Comparison of ENCODE assay signal across 8 mouse cellular contexts in genomic region chr1:89524369-89524768, GRCm38 (mm10).
DNase-seq lines count a peak whose midpoint lies in the region; ATAC-seq and TF ChIP-seq lines count a peak whose summit lies in the region.

No protein-coding gene starts in this region.

- peaks cover 56% of the 10 kb centered on the region for H3K4me1 ChIP-seq in heart, embryonic 12.5 days (replicated peaks)
- H3K4me1 ChIP-seq in forebrain, postnatal 0 days (ENCODE audit: insufficient read depth) = no peaks in the 10 kb centered on the region; the same call in 1 of the 2 replicates
- H3K4me1 ChIP-seq in intestine, embryonic 14.5 days (replicated peaks; ENCODE audit: control insufficient read depth, insufficient read depth, low read length) = peaks cover 27% of the 10 kb centered on the region

- H3K27me3 ChIP-seq in heart, embryonic 12.5 days (replicated peaks) = no peaks in the 10 kb centered on the region
- peaks cover 6% of the 10 kb centered on the region; the same call in 1 of the 2 replicates for H3K27me3 ChIP-seq in forebrain, postnatal 0 days (ENCODE audit: insufficient read depth, low read length)
- H3K27me3 ChIP-seq in intestine, embryonic 14.5 days (replicated peaks; ENCODE audit: control insufficient read depth, insufficient read depth, low read length) = no peaks in the 10 kb centered on the region
- H3K27me3 ChIP-seq in splenic B cell, adult 2 months (ENCODE audit: control insufficient read depth, insufficient read depth, low read length, poor library complexity, severe bottlenecking) = no peaks in the 10 kb centered on the region

- H3K27ac ChIP-seq in heart, embryonic 12.5 days (ENCODE audit: poor library complexity, severe bottlenecking) = no peak overlapping the region
- H3K27ac ChIP-seq in forebrain, postnatal 0 days (ENCODE audit: low read depth, low read length) = no peak overlapping the region
- no peak overlapping the region for H3K27ac ChIP-seq in intestine, embryonic 14.5 days (ENCODE audit: low read depth)

- H3K9me3 ChIP-seq in heart, embryonic 12.5 days (replicated peaks) = no peaks in the 10 kb centered on the region
- H3K9me3 ChIP-seq in forebrain, postnatal 0 days (ENCODE audit: low read length) = no peaks in the 10 kb centered on the region
- no peaks in the 10 kb centered on the region for H3K9me3 ChIP-seq in intestine, embryonic 14.5 days (ENCODE audit: control insufficient read depth, low read length)

- intact Hi-C loops in left cerebral cortex, postnatal 14 days (cut with DNase I) = loop anchor here (2.0 to 10.0 kb wide), 4 partner anchors 72 to 780 kb away; partner anchors contain the start of gene Agap1

- WGBS in heart, embryonic 12.5 days = 10% methylated on average over 4 of the region's 4 CpGs
- 1% methylated on average over 4 of the region's 4 CpGs for whole genome bisulfite sequencing in forebrain, postnatal 0 days
- 3% methylated on average over 4 of the region's 4 CpGs for WGBS in intestine, embryonic 14.5 days

- no peak overlapping the region for H3K9ac ChIP-seq in heart, embryonic 12.5 days
- no peak overlapping the region for H3K9ac ChIP-seq in forebrain, postnatal 0 days
- no peak overlapping the region for H3K9ac ChIP-seq in intestine, embryonic 14.5 days (ENCODE audit: low read length)

- H3K36me3 ChIP-seq in heart, embryonic 12.5 days = no peaks in the 10 kb centered on the region
- H3K36me3 ChIP-seq in forebrain, postnatal 0 days (ENCODE audit: insufficient read depth) = no peaks in the 10 kb centered on the region
- no peaks in the 10 kb centered on the region for H3K36me3 ChIP-seq in intestine, embryonic 14.5 days (ENCODE audit: control insufficient read depth, insufficient read depth, low read length)
- no peaks in the 10 kb centered on the region for H3K36me3 ChIP-seq in splenic B cell, adult 2 months (ENCODE audit: control insufficient read depth, insufficient read depth, low read length, poor library complexity, severe bottlenecking)

- DNase-seq in heart, adult 18-20 months = peak; percentile 83 to 95
- peak; percentile 62 for DNase-seq in c-Kit-positive CD71-positive TER-119-positive erythroid progenitor cells, embryonic 14.5 days (ENCODE audit: low spot score)
- DNase-seq in forebrain, postnatal 0 days = peak; percentile 94
- peak; percentile 95 for DNase-seq in intestine, embryonic 14.5 days (ENCODE audit: low spot score)
- peak; percentile 89 to 97 for DNase-seq in left cerebral cortex, postnatal 14 days (ENCODE audit: low spot score in 2 of 2)
- peak; percentile 28 to 40 for DNase-seq in natural killer cell, adult 2 months (ENCODE audit: low spot score in 2 of 2)
- peak; percentile 50 for DNase-seq in splenic B cell, adult 2 months (ENCODE audit: low read depth, low spot score)

- H3K4me3 ChIP-seq in heart, embryonic 12.5 days = no peak overlapping the region
- H3K4me3 ChIP-seq in forebrain, postnatal 0 days (ENCODE audit: low read depth, low read length) = no peak overlapping the region
- H3K4me3 ChIP-seq in intestine, embryonic 14.5 days (ENCODE audit: low read depth, low read length) = no peak overlapping the region

- no peak overlapping the region for H3K4me2 ChIP-seq in heart, embryonic 12.5 days
- H3K4me2 ChIP-seq in forebrain, postnatal 0 days (ENCODE audit: low read depth) = no peak overlapping the region
- no peak overlapping the region for H3K4me2 ChIP-seq in intestine, embryonic 14.5 days (ENCODE audit: low read length)

- no peak for ATAC-seq in heart, embryonic 12.5 days (ENCODE audit: insufficient number of reproducible peaks, low FRiP score)
- ATAC-seq in forebrain, postnatal 0 days = peak; percentile 83
- ATAC-seq in intestine, embryonic 14.5 days (replicated peaks; ENCODE audit: low FRiP score, low TSS enrichment, low read depth) = peak; percentile 53; the same call in 1 of the 2 replicates

- TF ChIP-seq CTCF in forebrain, postnatal 0 days (IDR thresholded peaks at IDR 0.05; ENCODE audit: low read depth) = peak; percentile 98

Comparison
In these comparisons a context has a peak if more than half of its experiments do, and no peak if none do; other contexts are left out.
1. DNase-seq: peak in every context shown above with its lines; median percentile 95 in intestine, embryonic 14.5 days; 94 in forebrain, postnatal 0 days; 93 in left cerebral cortex, postnatal 14 days; 89 in heart, adult 18-20 months; 62 in c-Kit-positive CD71-positive TER-119-positive erythroid progenitor cells, embryonic 14.5 days; 50 in splenic B cell, adult 2 months; 34 in natural killer cell, adult 2 months.